Mouse (Mus musculus): ENCODE measurements around the gene Bcar1. TPM values are rescaled to one million over a fixed set of nuclear protein-coding genes. Genes with fewer than 3 reads are reported as not detected.

Gene Bcar1
- polyA plus RNA-seq, 1 experiment from 2014 or later: 46.6 TPM

- WGBS (ENCODE audit: insufficient replicate concordance): under 1% methylated on average over 39 of the region's 39 CpGs
- no peaks in the 10 kb centered on the region; the same call in 1 of the 2 replicates for H3K36me3 ChIP-seq (ENCODE audit: control insufficient read depth, insufficient read depth, low read length)
- H3K4me1 ChIP-seq (ENCODE audit: control insufficient read depth, insufficient read depth, low read length): peaks cover 92% of the 10 kb centered on the region
- H3K27ac ChIP-seq (ENCODE audit: low read depth, low read length): peak overlapping the region; percentile 95
- ATAC-seq (replicated peaks; ENCODE audit: insufficient number of reproducible peaks, low FRiP score, low TSS enrichment): no peak; the same call in 1 of the 2 replicates
- peak overlapping the region; percentile 93 for H3K9ac ChIP-seq (ENCODE audit: low read depth, low read length)
- no peaks in the 10 kb centered on the region for H3K9me3 ChIP-seq (replicated peaks; ENCODE audit: control insufficient read depth, low read length)
- peak overlapping the region; percentile 95 for H3K4me3 ChIP-seq (ENCODE audit: low read depth, low read length)
- H3K4me2 ChIP-seq: peak overlapping the region; percentile 96
- H3K27me3 ChIP-seq (ENCODE audit: control insufficient read depth, insufficient read depth, low read length): no peaks in the 10 kb centered on the region
Measured at GRCm38 (mm10) chr8:111731231-111731977, 12.2 kb downstream of the Bcar1 start.

- peak overlapping the region; percentile 96 for H3K4me2 ChIP-seq
- peak overlapping the region; percentile 93 for H3K9ac ChIP-seq (ENCODE audit: low read depth, low read length)
- peaks cover 89% of the 10 kb centered on the region for H3K4me1 ChIP-seq (ENCODE audit: control insufficient read depth, insufficient read depth, low read length)
- H3K27ac ChIP-seq (ENCODE audit: low read depth, low read length): peak overlapping the region; percentile 95
- 27% methylated on average over 7 of the region's 7 CpGs for WGBS (ENCODE audit: insufficient replicate concordance)
- no peaks in the 10 kb centered on the region; the same call in 1 of the 2 replicates for H3K36me3 ChIP-seq (ENCODE audit: control insufficient read depth, insufficient read depth, low read length)
- H3K9me3 ChIP-seq (replicated peaks; ENCODE audit: control insufficient read depth, low read length): no peaks in the 10 kb centered on the region
- H3K27me3 ChIP-seq (ENCODE audit: control insufficient read depth, insufficient read depth, low read length): no peaks in the 10 kb centered on the region
- ATAC-seq (replicated peaks; ENCODE audit: insufficient number of reproducible peaks, low FRiP score, low TSS enrichment): no peak
- peak overlapping the region; percentile 95 for H3K4me3 ChIP-seq (ENCODE audit: low read depth, low read length)
Measured at GRCm38 (mm10) chr8:111729233-111730170, 14.1 kb downstream of the Bcar1 start.

GRCm38 (mm10) chr8:111728481-111728880, 15.1 kb downstream of the Bcar1 start:
- no peak for ATAC-seq (replicated peaks; ENCODE audit: insufficient number of reproducible peaks, low FRiP score, low TSS enrichment)
- no peaks in the 10 kb centered on the region; the same call in 1 of the 2 replicates for H3K36me3 ChIP-seq (ENCODE audit: control insufficient read depth, insufficient read depth, low read length)
- no peaks in the 10 kb centered on the region for H3K9me3 ChIP-seq (replicated peaks; ENCODE audit: control insufficient read depth, low read length)
- peak overlapping the region; percentile 14; the same call in 1 of the 2 replicates for H3K4me2 ChIP-seq
- no peaks in the 10 kb centered on the region for H3K27me3 ChIP-seq (ENCODE audit: control insufficient read depth, insufficient read depth, low read length)
- H3K4me3 ChIP-seq (ENCODE audit: low read depth, low read length): no peak overlapping the region
- H3K4me1 ChIP-seq (ENCODE audit: control insufficient read depth, insufficient read depth, low read length): peaks cover 83% of the 10 kb centered on the region
- no peak overlapping the region; the same call in 1 of the 2 replicates for H3K9ac ChIP-seq (ENCODE audit: low read depth, low read length)
- 73% methylated on average over 5 of the region's 5 CpGs for WGBS (ENCODE audit: insufficient replicate concordance)
- peak overlapping the region; percentile 95; the same call in 1 of the 2 replicates for H3K27ac ChIP-seq (ENCODE audit: low read depth, low read length)

- Histone ChIP-seq H3K27ac (ENCODE audit: low read depth, low read length) (peak overlapping the region; percentile 97; the same call in 1 of the 2 replicates), H3K4me1 (ENCODE audit: control insufficient read depth, insufficient read depth, low read length) (peaks cover 74% of the 10 kb centered on the region), H3K4me3 (ENCODE audit: low read depth, low read length) (no peak overlapping the region), H3K36me3 (ENCODE audit: control insufficient read depth, insufficient read depth, low read length) (no peaks in the 10 kb centered on the region; the same call in 1 of the 2 replicates), H3K9me3 (replicated peaks; ENCODE audit: control insufficient read depth, low read length) (no peaks in the 10 kb centered on the region), H3K4me2 (no peak overlapping the region), H3K27me3 (ENCODE audit: control insufficient read depth, insufficient read depth, low read length) (no peaks in the 10 kb centered on the region), H3K9ac (ENCODE audit: low read depth, low read length) (no peak overlapping the region)
- WGBS (ENCODE audit: insufficient replicate concordance): 64% methylated on average over 4 of the region's 4 CpGs
- no peak for ATAC-seq (replicated peaks; ENCODE audit: insufficient number of reproducible peaks, low FRiP score, low TSS enrichment)
Measured at GRCm38 (mm10) chr8:111727553-111727952, 16.1 kb downstream of the Bcar1 start.

- Histone ChIP-seq H3K9ac (ENCODE audit: low read depth, low read length) (peak overlapping the region; percentile 64), H3K9me3 (replicated peaks; ENCODE audit: control insufficient read depth, low read length) (no peaks in the 10 kb centered on the region), H3K27ac (ENCODE audit: low read depth, low read length) (peak overlapping the region; percentile 97), H3K4me3 (ENCODE audit: low read depth, low read length) (peak overlapping the region; percentile 5; the same call in 1 of the 2 replicates), H3K4me2 (peak overlapping the region; percentile 50), H3K36me3 (ENCODE audit: control insufficient read depth, insufficient read depth, low read length) (no peaks in the 10 kb centered on the region; the same call in 1 of the 2 replicates), H3K27me3 (ENCODE audit: control insufficient read depth, insufficient read depth, low read length) (no peaks in the 10 kb centered on the region), H3K4me1 (ENCODE audit: control insufficient read depth, insufficient read depth, low read length) (peaks cover 70% of the 10 kb centered on the region)
- ATAC-seq (replicated peaks; ENCODE audit: insufficient number of reproducible peaks, low FRiP score, low TSS enrichment): peak; percentile 55
- WGBS (ENCODE audit: insufficient replicate concordance): 31% methylated on average over 7 of the region's 7 CpGs
Measured at GRCm38 (mm10) chr8:111726102-111726900, 17.3 kb downstream of the Bcar1 start.

- Histone ChIP-seq H3K9me3 (replicated peaks; ENCODE audit: control insufficient read depth, low read length) (no peaks in the 10 kb centered on the region), H3K4me2 (no peak overlapping the region), H3K9ac (ENCODE audit: low read depth, low read length) (no peak overlapping the region), H3K4me1 (ENCODE audit: control insufficient read depth, insufficient read depth, low read length) (peaks cover 66% of the 10 kb centered on the region), H3K4me3 (ENCODE audit: low read depth, low read length) (no peak overlapping the region), H3K27ac (ENCODE audit: low read depth, low read length) (peak overlapping the region; percentile 50; the same call in 1 of the 2 replicates), H3K27me3 (ENCODE audit: control insufficient read depth, insufficient read depth, low read length) (no peaks in the 10 kb centered on the region), H3K36me3 (ENCODE audit: control insufficient read depth, insufficient read depth, low read length) (peaks cover 7% of the 10 kb centered on the region)
- WGBS (ENCODE audit: insufficient replicate concordance): 81% methylated on average over 6 of the region's 6 CpGs
- ATAC-seq (replicated peaks; ENCODE audit: insufficient number of reproducible peaks, low FRiP score, low TSS enrichment): no peak
Measured at GRCm38 (mm10) chr8:111725341-111725740, 18.3 kb downstream of the Bcar1 start.

- peaks cover 56% of the 10 kb centered on the region for H3K4me1 ChIP-seq (ENCODE audit: control insufficient read depth, insufficient read depth, low read length)
- H3K27ac ChIP-seq (ENCODE audit: low read depth, low read length): peak overlapping the region; percentile 47
- no peak for ATAC-seq (replicated peaks; ENCODE audit: insufficient number of reproducible peaks, low FRiP score, low TSS enrichment)
- no peaks in the 10 kb centered on the region for H3K27me3 ChIP-seq (ENCODE audit: control insufficient read depth, insufficient read depth, low read length)
- no peak overlapping the region for H3K9ac ChIP-seq (ENCODE audit: low read depth, low read length)
- H3K9me3 ChIP-seq (replicated peaks; ENCODE audit: control insufficient read depth, low read length): no peaks in the 10 kb centered on the region
- H3K4me3 ChIP-seq (ENCODE audit: low read depth, low read length): no peak overlapping the region
- WGBS (ENCODE audit: insufficient replicate concordance): 48% methylated on average over 4 of the region's 4 CpGs
- H3K36me3 ChIP-seq (ENCODE audit: control insufficient read depth, insufficient read depth, low read length): peaks cover 21% of the 10 kb centered on the region
- H3K4me2 ChIP-seq: no peak overlapping the region
Measured at GRCm38 (mm10) chr8:111720115-111720544, 23.5 kb downstream of the Bcar1 start.

Measured in heart, embryonic 11.5 days (tissue).